Mouse (Mus musculus) CH12F3 (cell line): ENCODE data around the gene Btbd18.
"Not testable (repeated sequence)": the region's sequence is repeated elsewhere in the genome, so short reads cannot be mapped to it uniquely, and the experiment has no call there.

ENCODE experiments used
- in situ Hi-C: fragments of 300-500 bp; cut with MboI; formaldehyde crosslinking; loops from 2 replicates; pipeline ENCODE4 v1.14.3; 2020; ENCODE audit warnings: low sequenced_read_pairs

The Btbd18 gene

DNA sequence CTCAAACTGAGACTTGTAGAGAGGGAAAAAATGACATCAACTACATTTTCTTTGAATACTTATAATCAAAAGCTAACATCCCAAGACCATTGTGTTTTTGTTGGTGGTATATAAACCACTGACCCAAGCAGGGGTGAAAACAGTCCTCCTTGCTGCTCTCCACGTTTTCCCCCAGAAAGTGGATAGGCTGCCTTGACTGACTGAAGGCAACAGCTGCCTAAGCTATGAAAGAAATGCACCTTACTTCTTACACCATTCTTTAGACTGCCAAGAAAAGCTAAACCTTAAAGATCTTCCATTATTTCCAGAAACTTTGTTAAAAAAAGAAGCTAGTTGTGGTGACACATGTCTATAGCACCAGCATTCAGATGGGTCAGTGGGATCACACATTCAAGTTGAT, 12.7 kb upstream of the Btbd18 start:
- in situ Hi-C loops: no loop called here

DNA sequence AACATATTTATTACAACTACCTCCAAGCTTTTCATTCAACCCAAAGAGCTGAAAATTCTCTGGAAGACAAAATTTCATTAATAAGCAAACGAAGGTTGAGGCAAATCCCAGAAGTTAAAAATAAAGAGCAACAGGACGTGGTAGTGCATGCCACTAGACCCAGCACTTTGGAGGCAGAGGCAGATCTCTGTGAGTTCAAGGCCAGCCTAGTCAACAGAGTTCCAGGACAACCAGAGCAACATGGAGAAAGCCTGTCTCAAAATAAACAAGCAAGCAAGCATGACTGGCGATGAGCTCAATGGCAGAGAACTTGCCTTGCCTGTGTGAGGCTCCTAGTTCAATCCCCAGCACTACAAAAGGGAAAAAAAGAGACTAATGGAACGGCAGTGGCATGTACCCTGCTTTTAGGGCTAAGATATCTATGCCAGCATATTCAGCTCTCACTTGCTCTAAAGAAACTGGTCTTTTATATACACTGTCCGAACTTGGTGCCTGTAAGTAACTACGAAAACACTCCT, 11.8 kb upstream of the Btbd18 start:
- in situ Hi-C loops: no loop called here

DNA sequence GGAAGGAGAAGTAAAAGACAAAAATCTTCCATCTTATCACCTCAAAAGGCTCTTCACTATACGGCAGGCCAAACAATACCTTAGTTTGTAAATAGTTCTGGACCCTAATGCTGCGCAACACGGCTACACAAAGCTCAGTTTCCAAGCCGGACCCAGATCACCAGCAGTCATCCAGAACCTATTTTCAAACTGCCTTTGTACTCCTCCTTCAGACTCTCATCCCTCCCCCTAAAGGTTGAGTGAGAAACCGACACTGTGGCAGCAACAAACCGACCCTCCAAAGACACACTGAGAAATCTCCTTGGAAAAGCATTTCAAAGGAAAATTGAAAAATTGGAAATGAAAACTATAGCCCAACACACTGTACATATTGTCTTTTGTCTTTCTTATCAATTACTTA, 10.5 kb upstream of the Btbd18 start:
- in situ Hi-C loops: no loop called here

DNA sequence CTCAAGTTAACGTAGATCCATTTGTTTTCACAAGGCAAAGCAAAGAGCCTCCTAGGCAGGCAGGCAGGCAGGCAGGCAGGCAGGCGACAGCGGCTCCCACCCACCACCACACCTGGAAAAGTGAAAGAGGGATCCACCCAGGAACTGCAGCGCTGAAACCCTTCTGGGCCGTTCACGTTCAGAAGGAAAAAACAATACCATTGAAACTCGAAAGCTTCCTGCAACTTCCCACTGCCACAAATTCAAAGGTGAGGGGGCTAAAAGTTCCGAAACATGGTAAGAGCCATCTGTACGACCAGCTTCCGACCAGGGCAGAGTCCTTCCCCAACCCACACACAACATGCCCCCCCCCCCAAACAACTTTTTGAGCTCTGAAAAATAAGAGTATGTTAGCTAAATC, 9.2 kb upstream of the Btbd18 start:
- in situ Hi-C loops: no loop called here

DNA sequence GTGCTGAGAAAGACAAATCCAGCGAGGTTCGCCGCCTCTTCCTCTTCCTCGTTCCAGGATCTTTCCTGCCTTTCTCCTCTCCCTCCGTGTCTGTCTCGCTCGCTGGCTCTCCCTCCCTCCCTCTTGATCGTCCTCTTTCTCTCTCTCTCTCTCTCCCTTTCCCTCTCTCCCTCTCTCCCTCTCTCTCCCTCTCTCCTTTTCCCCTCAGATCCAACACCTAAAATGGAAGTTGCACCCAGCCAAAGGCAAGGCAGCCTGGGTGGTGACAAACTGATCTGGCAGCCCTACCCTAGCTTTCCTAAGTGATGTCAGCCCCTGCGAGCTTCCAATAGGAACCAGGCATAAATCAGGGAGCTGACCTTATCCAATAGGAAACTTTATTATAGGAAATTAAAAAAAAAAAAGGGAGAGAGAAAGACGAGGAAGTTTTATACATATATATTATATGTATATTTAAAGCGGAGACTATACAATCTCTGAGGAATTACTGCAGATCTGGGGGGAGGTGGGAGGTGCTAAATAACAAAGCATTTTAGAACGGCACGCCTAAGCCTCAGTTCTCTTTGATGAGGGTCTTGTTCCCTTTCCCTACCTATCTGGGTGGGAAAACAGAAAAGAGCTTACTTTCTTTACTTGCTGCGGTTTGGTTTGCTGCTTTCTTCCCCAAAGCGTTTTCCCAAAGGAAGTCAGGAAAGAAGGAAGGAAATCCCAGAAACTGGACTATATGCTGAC, 8.2 kb upstream of the Btbd18 start, which contains the start of gene Ctnnd1:
TSS of gene Ctnnd1 (minus strand) at position 302 of the 732 bp plus-strand sequence.
- in situ Hi-C loops: no loop called here

DNA sequence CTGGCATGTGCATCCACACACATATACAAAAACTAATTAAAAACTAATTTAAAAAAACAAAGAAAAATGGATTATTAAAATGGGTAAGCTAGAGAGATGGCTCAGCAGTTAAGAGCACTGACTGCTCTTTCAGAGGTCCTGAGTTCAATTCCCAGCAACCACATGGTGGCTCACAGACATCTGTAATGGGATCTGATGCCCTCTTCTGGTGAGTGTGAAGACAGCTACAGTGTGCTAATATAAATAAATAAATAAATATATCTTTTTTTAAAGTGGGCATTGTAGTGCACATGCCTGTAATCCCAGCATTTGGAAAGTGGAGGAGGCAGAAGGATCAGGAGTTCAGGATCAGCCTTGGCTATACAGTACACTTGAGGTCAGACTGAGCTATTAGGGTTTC, 5.5 kb upstream of the Btbd18 start:
- in situ Hi-C loops: no loop called here

DNA sequence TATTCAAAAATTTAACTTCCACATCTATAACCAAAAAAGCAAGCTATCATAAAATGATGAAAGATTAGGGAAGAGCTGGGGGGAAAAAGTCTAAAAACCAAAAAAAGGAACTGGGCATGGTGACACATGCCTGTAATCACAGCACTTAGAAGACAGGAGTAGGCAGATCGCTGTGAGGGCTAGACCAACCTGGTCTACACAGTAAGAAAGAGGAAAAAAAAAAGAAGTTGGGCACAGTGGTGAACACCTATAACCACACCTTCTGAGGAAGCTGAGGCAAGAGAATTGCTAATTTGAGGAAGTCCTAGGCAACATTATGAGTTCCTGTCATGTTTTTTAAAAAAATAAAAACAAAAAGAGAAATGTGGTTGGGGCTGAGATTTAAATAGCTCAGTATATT, 3.0 kb upstream of the Btbd18 start:
- in situ Hi-C loops: no loop called here

DNA sequence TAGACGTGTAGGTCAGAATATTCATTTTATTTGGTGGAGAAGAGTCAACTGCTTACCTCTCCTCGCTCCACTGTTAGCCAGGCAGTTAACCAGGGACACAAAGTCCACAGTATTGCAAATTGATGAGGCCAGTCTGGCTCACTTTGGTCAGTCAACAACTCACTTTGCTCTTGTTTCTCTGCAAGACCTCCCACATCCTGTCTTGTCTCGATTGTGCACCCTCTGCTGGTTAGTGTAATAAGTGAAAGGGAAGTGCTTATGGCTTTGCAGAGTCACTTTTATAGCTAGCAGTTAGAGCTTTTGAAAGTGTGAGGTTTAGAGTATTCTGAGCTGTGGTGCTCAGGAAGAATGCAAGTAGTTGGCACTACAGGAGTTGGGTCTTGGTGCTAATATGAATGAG, 1.4 kb downstream of the Btbd18 start:
- in situ Hi-C loops: loop anchor here (10.0 kb wide), 1 partner anchor 205 kb away; no protein-coding TSS in a partner anchor

DNA sequence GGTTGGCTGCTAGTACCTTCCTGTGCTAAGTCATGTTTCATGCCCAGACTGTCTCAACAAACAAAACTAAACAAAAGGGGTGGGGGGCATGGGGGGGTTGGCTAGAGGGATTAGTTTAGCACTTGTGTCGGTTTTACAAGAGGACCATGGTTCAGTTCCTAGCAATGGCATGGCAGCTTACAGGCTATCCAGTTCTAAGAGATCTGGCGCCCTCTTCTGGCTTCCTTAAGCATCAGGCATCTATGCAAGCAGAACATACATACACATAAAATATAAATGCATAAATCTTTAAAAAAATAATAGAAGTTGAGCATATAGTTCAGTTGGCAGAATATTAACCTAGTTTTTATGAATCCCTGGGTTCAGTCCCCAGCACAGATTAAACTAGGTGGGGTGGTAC, 4.0 kb downstream of the Btbd18 start:
- in situ Hi-C loops: loop anchor here (10.0 kb wide), 1 partner anchor 208 kb away; no protein-coding TSS in a partner anchor

DNA sequence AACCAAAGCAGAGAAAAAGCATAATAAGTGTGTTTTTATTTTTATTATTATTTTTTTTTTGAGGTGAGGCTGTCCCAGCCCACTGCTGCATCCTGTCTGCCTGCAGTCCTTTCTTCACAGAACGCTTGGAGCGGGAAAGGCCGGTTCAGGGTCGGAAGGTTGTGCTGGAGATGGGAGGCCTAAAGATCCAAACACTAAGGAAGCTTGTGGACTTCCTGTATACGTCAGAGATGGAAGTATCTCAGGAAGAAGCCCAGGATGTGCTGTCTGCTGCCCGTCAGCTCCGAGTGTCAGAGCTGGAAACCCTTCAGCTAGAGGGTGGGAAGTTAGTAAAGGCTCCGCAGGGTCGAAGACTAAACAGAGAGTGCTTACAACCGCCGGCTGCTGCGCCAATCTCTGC, 7.2 kb downstream of the Btbd18 start:
- in situ Hi-C loops: loop anchor here (10.0 kb wide), 1 partner anchor 211 kb away; no protein-coding TSS in a partner anchor

DNA sequence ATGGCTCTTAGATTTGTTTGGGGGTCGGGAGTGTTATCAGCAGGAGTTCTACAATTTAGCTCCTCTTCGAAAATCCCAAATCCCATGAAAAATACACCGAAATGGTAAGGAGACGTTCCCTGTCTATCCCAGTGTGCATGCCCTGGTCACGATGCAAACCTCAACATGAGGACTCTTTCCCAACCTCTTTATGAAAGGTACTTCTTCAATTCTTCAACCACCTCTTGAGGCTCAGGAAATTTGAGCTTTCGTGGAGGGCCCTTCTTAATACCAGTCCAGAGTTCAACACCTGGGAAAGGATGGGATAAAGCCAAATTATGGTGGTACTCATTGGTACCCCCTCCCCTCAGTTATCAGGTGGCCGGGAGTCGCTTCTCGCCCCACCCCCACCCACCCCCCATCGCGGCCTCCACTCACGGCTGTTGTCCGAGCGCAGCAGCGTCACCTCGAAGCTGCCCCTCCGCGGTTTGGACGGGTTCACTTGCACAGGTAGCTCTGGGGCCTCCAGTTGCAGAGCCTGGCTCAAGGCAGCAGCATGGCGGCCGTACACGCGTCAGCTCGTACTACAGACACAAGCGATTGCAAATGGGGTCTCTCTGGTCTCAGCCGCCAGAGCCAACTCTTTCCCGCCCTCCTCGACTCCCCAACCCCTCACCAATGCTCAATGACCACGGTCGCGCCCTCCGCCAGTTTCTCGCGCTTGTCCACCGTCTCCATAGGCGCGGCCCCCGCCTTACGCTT, 11.1 kb downstream of the Btbd18 start:
- in situ Hi-C loops: loop anchor here (10.0 kb wide), 1 partner anchor 215 kb away; no protein-coding TSS in a partner anchor

DNA sequence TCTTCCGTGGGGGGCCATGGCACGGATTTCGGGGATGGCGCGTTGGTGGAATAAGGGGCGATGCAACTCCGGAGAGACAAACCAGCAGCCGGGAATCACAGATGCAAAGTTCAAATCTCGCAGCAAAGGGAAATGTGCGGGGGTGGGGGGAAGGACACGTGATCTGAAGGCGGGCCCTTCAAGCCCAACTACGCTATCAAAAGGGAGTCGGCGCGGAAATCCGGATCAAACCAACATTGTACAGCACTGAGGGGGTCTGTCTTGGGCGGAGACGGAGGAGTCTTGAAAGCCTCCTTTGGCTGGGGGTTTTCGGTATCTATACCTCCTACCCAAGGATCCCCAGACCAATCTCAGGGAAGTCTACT, 11.7 kb downstream of the Btbd18 start, which contains the start of gene Selenoh:
TSS of gene Selenoh (minus strand) at position 202 of the 365 bp plus-strand sequence.
- in situ Hi-C loops: no loop called here

DNA sequence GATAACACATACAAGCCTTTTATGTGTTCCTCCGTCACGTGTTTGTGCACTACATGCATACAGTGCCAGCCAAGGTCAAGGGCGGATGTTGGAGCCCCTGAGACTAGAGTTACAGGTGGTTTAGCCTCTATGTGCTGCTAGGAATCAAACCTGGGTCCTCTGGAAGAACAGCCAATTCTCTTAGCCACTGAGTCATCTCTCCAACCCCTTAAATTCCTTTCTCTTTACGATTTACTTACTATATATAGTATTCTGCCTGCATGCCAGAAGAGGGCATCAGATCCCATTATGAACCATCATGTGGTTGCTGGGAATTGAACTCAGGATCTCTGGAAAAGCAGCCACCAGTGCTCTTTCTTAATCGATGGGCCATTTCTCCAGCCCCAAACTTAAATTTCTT, 12.7 kb downstream of the Btbd18 start:
- in situ Hi-C loops: not testable (repeated sequence)

DNA sequence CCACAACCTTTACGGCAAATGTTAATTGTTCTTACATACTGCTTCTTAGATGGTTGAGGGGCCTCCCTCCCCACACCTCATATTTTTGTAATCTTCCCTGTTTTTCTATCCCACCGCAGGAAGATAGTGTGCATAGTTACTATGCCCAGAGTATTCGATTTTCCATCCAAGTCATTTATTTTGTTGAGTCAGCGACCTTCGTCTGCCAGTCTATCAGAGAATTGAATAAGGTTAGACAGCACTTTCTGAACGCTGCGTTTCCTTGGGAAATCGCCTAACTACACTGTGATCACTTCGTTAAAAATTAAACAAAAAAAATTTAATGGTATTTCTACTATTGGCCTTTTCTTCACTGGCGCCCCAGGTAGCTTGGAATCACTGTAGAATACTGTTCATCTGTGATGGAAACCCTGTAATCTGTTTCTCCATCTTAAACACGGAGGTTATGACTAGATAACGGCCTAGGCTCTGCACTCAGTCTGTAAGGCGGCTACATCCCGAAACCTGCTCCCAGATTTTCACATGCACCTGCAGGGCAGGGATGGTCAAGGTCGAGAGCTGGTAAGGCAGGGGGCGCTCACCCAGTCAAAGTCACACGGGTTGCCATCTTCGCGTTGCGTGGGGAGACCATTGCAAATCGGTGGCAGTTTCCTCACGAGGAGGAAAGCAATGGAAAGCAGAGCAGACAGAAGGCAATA, 18.5 kb downstream of the Btbd18 start:
- in situ Hi-C loops: no loop called here

DNA sequence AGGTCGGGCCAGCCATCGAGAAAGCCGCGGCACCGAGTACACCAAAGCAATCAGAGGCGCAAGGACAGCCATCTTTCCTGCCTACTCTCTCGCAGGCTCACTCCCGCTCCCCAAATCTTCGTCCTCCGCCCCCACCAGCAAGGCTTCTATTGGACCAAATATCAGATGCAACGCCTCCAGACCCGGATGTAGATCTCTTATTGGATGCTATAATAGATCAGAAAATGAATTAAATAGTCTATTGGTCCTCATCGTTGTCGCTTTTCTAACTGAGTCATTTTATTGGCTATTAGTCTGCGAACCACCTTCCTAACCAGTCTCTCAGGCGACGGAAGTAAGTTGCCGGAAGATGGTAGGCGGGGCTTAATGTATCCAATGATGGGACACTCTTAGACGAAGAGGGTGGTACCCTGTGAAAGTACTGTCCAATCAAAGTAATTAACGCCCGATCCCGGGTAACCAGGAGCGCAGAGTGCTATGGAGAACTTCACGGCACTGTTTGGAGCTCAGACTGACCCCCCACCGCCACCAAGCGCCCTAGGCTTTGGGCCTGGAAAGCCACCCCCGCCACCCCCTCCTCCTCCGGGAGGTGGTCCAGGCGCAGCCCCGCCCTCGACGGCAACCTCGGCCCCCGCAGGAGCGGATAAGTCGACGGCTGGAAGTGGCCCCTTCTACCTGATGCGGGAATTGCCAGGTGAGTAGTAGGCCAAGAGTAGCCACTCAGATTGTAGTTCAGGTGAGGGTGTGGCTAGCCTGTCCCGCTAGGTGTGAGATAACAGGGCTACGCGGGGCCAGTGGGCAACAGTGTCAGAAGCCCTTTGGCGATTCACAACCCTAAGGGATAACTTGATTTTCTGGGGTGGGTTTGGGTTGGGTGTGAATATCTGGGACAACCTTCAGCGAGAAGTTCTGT, 19.3 kb downstream of the Btbd18 start, which contains the start of the genes Gm28635 and Med19:
TSS of gene Gm28635 (minus strand) at position 74 of the 913 bp plus-strand sequence.
TSS of gene Med19 (plus strand) at position 435 of the 913 bp plus-strand sequence.
- in situ Hi-C loops: no loop called here

DNA sequence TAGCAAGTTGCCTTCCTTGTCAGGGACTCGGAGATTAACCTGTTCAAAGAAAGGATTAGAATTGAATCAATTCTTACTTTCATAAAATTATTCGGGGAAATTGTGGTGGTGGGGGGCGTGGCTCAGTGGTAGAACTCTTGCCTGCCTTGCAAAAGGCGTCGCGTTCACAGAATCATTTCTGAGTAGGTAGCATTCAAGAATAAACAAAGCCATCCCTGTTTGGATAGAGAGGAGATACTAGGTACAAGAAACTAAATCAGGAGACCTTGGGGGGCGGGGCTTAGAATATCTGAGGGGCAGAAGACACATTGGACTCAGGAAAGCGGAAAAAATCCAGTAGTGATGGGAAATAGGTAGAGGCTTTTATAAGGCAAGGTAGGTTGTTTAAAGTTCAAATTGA, 20.1 kb downstream of the Btbd18 start, which contains the start of gene Tmx2:
TSS of gene Tmx2 (minus strand) at position 125 of the 400 bp plus-strand sequence.
- in situ Hi-C loops: no loop called here

DNA sequence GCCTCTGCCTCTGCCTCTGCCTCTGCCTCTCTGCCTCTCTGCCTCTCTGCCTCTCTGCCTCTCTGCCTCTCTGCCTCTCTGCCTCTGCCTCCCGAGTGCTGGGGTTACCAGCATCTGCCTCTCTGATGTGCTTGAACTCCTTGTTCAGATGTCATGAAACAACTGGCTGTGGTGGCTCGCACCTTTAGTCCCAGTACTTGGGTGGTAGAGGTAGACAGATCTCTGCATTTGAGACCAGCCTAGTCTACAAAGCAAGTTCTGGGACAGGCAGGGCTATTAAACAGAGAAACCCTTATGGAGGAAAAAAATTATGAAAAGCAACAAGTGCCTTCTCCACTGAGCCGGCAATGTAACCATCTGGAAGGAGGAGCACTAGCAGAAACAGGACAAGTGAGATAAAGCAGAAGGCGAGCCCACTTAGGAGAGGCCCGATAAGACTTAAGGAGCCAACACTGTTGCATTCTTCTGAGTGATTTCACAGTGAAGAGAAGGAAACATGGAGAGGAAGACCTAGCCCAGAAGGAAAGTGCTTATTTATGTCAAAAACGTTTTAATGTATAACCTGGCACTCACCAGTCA, 23.8 kb downstream of the Btbd18 start:
- in situ Hi-C loops: no loop called here

DNA sequence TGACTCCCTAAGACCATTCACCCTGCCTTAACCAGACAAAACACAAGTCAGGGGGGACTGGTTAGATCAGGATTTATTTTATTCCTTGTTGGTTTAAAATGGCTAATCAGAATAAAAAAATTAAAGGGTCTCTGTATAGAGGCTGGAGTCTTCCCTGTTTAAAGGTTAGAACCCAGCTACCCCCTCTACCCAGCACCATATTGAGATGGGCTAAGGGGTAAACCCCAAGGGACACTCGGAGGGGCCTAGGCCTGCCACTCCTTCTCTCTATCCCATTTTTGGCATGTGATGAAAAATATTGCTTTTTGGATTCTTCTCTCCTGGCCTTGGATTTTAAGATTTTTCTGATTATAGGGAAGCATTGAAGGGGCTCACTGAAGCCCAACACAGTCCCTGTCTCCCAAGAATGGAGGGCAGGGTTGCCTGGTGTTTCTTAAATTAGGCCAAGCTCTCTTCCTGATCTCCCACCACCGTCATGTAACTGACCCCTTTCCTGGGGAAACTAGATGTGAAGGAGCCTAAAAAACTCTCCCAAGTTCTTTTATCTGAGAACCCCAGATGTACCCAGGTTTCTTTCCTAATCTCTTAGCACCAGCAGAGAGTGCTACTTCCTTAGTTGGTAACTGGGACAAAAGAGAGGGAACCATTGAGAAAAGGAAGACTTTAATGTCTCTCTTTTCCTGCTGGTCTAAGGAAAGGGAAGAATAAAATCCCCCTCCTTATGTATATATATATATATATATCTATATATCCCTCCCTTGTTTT, 29.4 kb downstream of the Btbd18 start:
- in situ Hi-C loops: no loop called here

DNA sequence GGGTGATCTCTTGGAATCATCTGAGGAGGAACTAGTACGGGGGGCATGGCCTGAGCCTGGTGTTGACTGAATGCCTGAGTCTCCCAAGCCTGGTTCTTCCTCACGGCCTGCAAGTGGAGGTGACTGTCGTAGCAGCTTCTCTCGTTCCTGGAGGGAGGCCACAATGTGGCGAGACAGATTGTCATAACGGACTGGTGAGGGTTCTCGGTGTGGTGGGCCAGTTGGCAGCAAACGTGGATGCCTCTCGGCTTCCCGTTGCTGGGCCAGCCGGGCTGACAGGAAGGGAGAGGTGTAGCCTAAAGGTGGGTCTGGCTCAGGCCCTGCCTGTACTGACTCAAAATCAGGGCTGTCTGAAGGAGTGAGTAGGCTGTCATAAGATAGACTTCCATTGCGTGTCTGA, 31.2 kb downstream of the Btbd18 start:
- in situ Hi-C loops: no loop called here
